Mouse (Mus musculus) C2C12 (cell line): ENCODE data around the gene Efnb1.

Source experiments
- CEBPB ChIP-seq: IDR thresholded peaks from one replicate; pipeline ENCODE4 v1.6.1; 2011; ENCODE audit warnings: low read depth, mild to moderate bottlenecking, control low read depth, moderate library complexity
- CTCF ChIP-seq: IDR thresholded peaks from one replicate; pipeline ENCODE4 v1.5.1; 2011; ENCODE audit not compliant: control insufficient read depth, insufficient read depth, insufficient read length
- FOSL1 ChIP-seq: IDR thresholded peaks from one replicate; pipeline ENCODE4 v1.8.0; 2011; ENCODE audit warnings: mild to moderate bottlenecking, low read length; ENCODE audit not compliant: poor library complexity, insufficient read depth, severe bottlenecking
- MAX ChIP-seq: IDR thresholded peaks from one replicate; pipeline ENCODE4 v1.6.1; 2011; ENCODE audit warnings: mild to moderate bottlenecking, control low read depth

DNA sequence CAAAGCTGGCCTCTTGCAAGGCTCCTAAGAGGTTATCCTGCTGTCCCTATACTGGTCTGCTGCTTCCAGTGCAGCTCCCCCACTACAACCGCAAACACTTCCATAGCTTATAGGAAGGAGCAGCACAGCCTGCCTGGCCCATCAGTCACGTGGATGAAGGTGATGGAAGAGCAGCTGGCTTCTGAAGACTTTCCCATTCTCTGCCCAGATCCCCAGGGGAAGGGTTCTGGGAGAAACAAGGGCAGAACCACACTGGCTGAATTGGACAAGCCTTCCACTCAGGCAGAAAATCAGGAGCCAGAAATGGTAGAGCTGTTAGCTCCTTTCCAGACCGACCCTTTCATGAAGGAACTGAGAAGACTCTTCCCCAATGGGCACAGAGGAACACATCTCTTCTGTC, 16.2 kb downstream of the Efnb1 start:
- TF ChIP-seq CTCF (no peak), CEBPB (no peak), FOSL1 (no peak), MAX (no peak)
